Mouse (Mus musculus) ZHBTc4 (cell line): Measurements from ENCODE around the gene L2hgdh.

Experiments used
- DNase-seq: peaks from one replicate; pipeline ENCODE4 v3.0.0-alpha.2; 2011; ENCODE audit warnings: low read depth, low spot score

The L2hgdh gene

GRCm38 (mm10) chr12:69730306-69730705, 5.6 kb upstream of the L2hgdh start:
- no peak for DNase-seq

- peak; percentile 65 for DNase-seq
Measured at GRCm38 (mm10) chr12:69729246-69729645, 4.6 kb upstream of the L2hgdh start.

GRCm38 (mm10) chr12:69724018-69724710, 509 bp downstream of the L2hgdh start:
- peak; percentile 44 for DNase-seq

- DNase-seq: peak; percentile 64
Measured at GRCm38 (mm10) chr12:69723376-69723775, 1.3 kb downstream of the L2hgdh start.

- no peak for DNase-seq
Measured at GRCm38 (mm10) chr12:69722857-69723256, 1.8 kb downstream of the L2hgdh start.

DNA sequence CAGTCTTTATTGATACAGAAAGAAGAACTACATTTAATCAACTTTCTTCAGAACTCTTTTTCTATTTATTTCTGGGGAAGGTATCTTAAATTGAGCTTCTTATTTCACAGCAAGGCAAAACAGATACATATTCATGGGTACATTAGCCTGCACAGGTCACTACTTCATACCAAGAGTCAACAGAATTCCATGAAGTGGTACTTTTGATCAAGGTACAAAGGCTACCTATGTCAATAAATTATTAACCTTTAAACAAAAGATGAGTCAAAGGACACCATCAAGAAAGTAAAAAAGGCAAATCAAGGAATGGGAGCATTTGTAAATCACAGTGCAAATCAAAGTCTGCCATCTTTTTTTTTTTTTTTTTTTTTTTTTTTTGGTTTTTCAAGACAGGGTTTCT, 11.0 kb downstream of the L2hgdh start:
- DNase-seq: no peak

GRCm38 (mm10) chr12:69704799-69705458, 19.7 kb downstream of the L2hgdh start:
- no peak for DNase-seq

GRCm38 (mm10) chr12:69698352-69698751, 26.3 kb downstream of the L2hgdh start:
- no peak for DNase-seq

DNA sequence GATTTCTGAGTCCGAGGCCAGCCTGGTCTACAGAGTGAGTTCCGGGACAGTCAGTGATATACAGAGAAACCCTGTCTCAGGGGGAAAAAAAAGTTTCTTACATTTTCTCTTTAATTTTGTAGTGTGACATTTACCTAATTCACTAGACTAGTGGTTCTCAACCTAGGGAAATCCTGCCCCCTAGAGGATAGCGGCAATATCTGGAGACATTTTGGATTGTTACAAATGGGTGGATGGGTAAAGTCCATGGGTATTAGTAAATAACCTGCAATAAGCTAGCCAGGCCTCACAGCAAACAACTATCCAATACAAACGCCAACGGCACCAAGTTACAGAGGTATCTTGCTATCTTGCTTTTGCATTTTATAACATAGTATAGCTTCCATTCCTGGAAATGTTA, 27.9 kb downstream of the L2hgdh start:
- DNase-seq: peak; percentile 56

GRCm38 (mm10) chr12:69693471-69693870, 31.2 kb downstream of the L2hgdh start:
- peak; percentile 74 for DNase-seq

DNA sequence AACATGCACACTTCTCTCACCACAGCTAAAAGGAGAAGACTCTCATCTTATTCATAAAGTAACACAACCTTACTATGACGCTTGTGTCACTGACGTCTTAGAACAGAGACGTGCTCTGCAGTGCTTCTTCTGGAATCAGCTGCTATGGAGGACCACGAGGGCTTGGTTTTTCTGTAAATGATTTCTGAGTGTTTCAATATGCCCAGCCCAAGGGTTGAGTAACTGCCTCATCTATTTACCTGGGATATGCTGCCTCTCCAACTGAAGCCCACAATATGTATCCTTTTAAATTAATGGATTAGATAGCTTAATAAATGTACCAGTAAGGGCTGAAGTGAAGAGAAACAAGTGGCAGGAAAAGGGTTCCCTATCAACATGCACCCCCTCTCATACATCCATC, 34.0 kb downstream of the L2hgdh start:
- DNase-seq: no peak

- DNase-seq: no peak
Measured at GRCm38 (mm10) chr12:69689094-69689493, 35.6 kb downstream of the L2hgdh start.

- no peak for DNase-seq
Measured at GRCm38 (mm10) chr12:69688368-69688767, 36.3 kb downstream of the L2hgdh start.

- DNase-seq: no peak
Measured at GRCm38 (mm10) chr12:69683537-69683936, 41.1 kb downstream of the L2hgdh start.

DNA sequence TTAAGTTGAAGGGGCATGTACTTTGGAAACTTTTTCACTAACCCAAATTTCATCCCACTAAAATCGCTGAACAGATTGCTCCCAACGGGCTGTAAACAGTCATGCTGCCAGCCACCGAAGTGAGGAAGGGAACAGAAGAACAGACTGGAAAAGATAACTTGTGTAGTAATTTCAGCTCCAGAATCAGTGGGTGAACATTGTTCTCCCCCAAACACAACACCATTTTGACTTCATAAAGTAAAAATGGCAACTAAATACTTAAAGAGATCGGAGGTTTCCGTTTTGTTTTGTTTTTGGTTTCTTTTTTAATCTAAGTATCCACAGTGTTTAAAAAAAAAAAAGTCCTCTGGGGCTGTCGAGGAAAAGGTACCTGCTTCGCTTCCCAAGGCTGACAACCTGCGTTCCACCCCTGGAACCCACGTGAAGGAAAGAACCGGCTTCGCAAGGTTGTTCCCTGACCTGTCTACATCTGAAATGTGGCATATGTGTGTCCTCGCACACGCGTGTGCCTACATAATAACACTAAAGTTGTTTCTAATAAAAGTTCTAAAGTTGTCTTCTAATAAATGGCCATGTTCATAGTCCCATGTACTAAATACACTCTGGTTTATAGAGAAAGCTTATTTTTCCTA, 41.8 kb downstream of the L2hgdh start:
- DNase-seq: no peak

DNA sequence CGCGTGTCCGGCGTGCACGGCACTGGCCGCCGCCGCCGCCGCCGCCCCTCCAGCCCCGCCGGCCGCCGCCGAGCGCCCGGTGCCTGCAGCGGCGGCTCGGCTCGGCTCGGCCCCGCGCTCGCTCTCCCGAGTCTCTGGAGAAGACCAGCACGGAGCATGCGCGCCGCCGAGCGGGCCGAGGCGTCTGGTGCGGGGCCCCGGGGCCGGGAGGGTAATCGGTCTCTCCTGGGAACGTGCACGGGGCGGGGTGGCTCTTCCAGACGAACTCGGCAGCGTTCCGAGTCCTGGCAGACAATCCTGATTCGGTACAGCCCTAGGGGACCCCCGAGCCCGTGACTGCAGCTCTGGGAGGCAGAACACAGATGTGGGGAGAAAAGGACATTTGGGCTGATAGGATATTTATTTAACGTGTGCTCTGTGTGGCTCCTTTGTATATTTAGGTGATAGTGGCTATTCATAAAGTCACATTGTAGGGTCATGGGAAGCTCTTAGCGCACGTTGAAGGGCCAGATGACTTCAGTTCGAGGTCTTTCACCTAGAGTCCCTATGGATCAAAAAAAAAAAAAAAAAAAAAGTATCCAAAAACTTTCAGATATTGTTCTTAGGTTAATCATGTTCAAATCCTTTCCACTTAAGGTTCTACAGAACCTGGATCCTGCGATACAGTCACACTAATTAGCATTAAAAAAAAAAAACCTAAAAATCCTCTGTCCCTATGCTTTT, 42.4 kb downstream of the L2hgdh start:
- DNase-seq: peak; percentile 89

- peak; percentile 50 for DNase-seq
Measured at GRCm38 (mm10) chr12:69681566-69682061, 43.1 kb downstream of the L2hgdh start, which contains the start of gene Sos2. Sos2 (minus strand) TSS chr12:69681852.

GRCm38 (mm10) chr12:69680635-69681565, 43.8 kb downstream of the L2hgdh start:
- DNase-seq: peak; percentile 34

- no peak for DNase-seq
Measured at GRCm38 (mm10) chr12:69676157-69676556, 48.5 kb downstream of the L2hgdh start.

- no peak for DNase-seq
Measured at GRCm38 (mm10) chr12:69674576-69675537, 49.8 kb downstream of the L2hgdh start.
